Mouse (Mus musculus): ENCODE results near the gene Tmem236. TPM values are rescaled to one million over a fixed set of nuclear protein-coding genes. Genes with fewer than 3 reads are reported as not detected.

Tmem236 gene
- not detected in 2 replicates for polyA plus RNA-seq (2012; ENCODE audit: insufficient read depth, low replicate concordance)

DNA sequence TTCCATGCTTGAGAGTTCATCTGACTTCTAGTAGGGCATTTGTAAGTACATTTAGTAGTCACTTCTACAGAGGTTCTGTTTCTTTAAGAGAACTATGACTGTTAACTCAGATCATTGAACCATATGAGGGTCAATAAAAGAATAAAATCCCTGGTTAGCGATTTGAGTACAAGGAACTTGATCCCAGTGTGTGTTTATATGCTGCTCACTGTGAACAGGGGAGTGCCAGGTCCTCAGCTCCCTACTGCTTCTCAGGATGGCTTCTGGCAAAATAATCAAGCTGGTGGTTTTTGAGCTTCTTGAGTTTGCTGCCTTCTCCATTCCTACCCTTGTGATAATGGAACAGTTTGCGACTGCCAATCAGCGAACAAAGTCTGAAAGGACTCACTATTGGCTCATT lies at the start of gene Tmem236:
TSS of gene Tmem236 (plus strand) at position 190 of the 400 bp plus-strand sequence.
- Histone ChIP-seq H3K27me3 (replicated peaks) (no peaks in the 10 kb centered on the region), H3K9me3 (no peaks in the 10 kb centered on the region)
- TF ChIP-seq FLI1 (IDR thresholded peaks at IDR 0.05; ENCODE audit: low read length): no peak
- TF ChIP-seq GATA1 (IDR thresholded peaks at IDR 0.05; ENCODE audit: borderline replicate concordance, low read length): no peak

DNA sequence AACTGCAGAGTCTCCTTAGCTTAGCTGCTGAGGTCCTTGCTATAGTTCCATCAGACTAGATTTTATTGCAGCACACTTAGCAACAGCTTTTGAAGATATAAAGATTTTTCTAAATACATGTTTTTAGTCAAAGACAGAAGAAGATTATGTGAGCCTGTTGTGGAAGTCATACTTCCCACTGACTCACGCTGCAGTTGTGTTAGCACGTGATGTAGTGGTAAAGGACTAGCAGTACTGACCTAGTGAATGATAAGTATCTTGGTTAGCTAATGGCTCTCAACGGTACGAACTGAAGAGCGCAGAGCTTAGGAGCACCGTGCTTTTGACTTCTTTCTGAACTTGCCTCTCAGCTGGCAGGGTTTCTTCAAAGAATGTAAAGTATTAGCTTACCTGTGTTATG lies 47.9 kb upstream of the Tmem236 start:
- no peak overlapping the region for H3K4me3 ChIP-seq (replicated peaks)
- H3K36me3 ChIP-seq (replicated peaks; ENCODE audit: low read length): peaks cover 40% of the 10 kb centered on the region
- H3K4me1 ChIP-seq: peaks cover 13% of the 10 kb centered on the region
- no peaks in the 10 kb centered on the region for H3K9me3 ChIP-seq
- no peaks in the 10 kb centered on the region for H3K27me3 ChIP-seq (replicated peaks)
- TF ChIP-seq GATA1 (IDR thresholded peaks at IDR 0.05; ENCODE audit: borderline replicate concordance, low read length) (no peak), FLI1 (IDR thresholded peaks at IDR 0.05; ENCODE audit: low read length) (no peak)

More for the DNA sequence above, at the start of gene Tmem236:
- H3K36me3 ChIP-seq (replicated peaks; ENCODE audit: low read length): no peaks in the 10 kb centered on the region
- no peak within 1 kb of the TSS for H3K4me3 ChIP-seq (replicated peaks)
- H3K4me1 ChIP-seq: peaks cover 41% of the 10 kb centered on the region

DNA sequence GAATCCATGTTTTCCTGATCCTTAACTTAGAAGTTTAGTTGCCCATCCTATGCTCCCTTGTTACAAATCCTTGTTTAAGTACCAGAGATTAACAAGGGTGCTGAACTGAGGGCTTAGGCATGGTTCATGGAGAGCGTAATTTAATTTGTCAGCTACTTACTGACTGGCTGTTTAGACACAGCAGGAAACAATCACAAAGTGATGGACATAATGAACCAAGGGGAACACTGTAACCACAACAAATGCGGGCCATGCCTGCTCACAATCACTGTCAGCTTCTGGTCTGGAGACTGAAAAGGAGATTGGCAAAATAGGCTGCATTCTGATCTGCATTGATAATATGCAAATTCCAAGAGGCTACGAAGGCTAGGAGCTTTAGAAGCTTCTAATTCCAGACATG lies 46.7 kb upstream of the Tmem236 start:
- Histone ChIP-seq H3K4me3 (replicated peaks) (no peak overlapping the region), H3K9me3 (no peaks in the 10 kb centered on the region), H3K36me3 (replicated peaks; ENCODE audit: low read length) (peaks cover 52% of the 10 kb centered on the region), H3K4me1 (peaks cover 15% of the 10 kb centered on the region), H3K27me3 (replicated peaks) (no peaks in the 10 kb centered on the region)
- TF ChIP-seq FLI1 (IDR thresholded peaks at IDR 0.05; ENCODE audit: low read length) (no peak), GATA1 (IDR thresholded peaks at IDR 0.05; ENCODE audit: borderline replicate concordance, low read length) (no peak)

DNA sequence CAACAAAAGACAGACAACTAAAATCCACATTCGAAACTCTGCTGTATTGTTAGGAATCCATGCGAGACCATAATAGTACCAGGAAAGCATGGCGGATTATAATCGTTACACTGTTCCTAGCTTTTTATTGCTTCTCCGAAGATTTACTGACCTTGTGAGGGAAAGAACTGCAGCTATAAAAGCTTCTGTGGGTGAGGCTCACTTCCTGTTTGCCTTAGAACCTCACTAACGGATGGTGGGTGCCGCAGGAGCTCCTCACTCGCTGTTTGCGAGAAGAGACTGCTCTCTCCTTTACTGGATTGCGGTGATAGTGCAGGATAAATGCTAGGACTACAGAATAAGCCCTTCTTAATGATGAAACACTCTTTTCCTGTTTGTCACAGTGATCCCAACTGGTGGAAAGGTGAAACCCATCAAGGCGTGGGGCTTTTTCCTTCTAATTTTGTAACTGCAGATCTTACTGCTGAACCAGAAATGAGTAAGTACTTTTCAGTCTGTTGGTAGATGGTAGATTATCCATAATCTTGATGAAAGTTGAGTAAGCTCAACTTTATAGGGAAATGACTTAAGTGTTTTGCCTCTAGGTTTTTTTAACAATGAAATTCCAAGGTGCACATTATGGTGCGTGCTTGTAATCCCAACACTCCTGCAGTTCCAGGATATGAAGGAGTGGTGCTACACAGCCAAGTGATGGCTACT lies 43.5 kb upstream of the Tmem236 start:
- Histone ChIP-seq H3K9me3 (no peaks in the 10 kb centered on the region), H3K4me1 (peaks cover 15% of the 10 kb centered on the region), H3K4me3 (replicated peaks) (peak overlapping the region; percentile 67), H3K27me3 (replicated peaks) (no peaks in the 10 kb centered on the region), H3K36me3 (replicated peaks; ENCODE audit: low read length) (peaks cover 73% of the 10 kb centered on the region)
- TF ChIP-seq FLI1 (IDR thresholded peaks at IDR 0.05; ENCODE audit: low read length) (no peak), GATA1 (IDR thresholded peaks at IDR 0.05; ENCODE audit: borderline replicate concordance, low read length) (no peak)

DNA sequence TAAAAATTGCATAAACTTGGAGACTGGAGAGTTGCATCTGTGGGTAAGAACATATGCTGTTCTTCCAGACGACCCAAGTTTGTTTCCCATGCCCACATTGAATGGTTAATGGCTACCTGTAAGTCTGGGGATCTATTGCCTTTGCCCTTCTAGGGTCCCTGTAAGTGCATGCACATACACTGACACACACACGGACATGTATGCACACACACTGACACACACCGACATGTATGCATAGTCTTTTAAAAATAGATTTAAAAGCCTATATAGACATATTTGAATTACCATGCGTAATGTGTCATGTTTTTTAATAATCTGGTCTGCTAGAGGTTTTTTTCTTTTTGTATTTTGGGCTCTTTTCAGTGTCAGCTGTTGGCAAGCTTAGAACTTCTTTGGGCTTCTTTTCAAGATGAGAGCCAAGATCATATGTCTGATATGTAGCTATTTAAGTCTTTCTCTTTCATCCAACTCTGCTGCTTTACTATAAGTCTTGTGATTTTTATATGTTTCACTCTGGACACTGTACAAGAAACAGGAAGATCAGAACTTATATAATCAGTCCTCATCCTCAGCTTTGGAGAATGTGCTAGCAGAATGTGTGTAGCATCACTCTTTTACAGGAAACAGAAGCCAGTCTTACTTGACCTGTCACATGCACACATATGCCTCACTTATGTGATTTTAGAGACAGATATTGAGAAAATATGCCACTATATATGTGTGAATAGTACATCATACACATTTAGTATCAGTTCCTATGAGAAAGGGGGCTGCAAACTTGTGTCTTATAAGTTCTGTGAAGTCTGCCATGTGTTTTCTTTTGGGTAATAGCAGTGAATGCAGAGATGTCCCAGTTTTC lies 41.6 kb upstream of the Tmem236 start:
- H3K9me3 ChIP-seq: no peaks in the 10 kb centered on the region
- TF ChIP-seq FLI1 (IDR thresholded peaks at IDR 0.05; ENCODE audit: low read length): no peak
- no peak for TF ChIP-seq GATA1 (IDR thresholded peaks at IDR 0.05; ENCODE audit: borderline replicate concordance, low read length)
- H3K4me3 ChIP-seq (replicated peaks): no peak overlapping the region
- no peaks in the 10 kb centered on the region for H3K27me3 ChIP-seq (replicated peaks)
- peaks cover 76% of the 10 kb centered on the region for H3K36me3 ChIP-seq (replicated peaks; ENCODE audit: low read length)
- peaks cover 15% of the 10 kb centered on the region for H3K4me1 ChIP-seq

DNA sequence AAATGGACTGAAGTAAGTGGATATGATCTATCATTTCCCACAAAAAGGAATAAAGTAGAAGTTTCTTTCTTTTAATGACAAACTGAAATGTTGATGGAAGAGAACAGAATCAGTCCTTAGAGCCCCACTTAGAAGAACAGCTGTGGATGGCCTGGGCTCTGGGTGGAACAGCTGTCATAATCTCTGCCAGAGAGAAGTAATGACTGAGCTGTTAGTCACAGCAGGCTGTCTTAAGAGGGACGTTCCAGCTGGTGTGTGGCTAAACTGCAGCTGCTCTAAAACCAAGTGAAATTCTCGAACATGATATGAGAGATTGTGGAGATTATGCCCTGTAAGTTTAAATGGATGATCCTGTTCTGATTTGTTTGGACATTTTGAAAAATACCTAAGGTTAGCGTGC lies 37.4 kb upstream of the Tmem236 start:
- no peak for TF ChIP-seq GATA1 (IDR thresholded peaks at IDR 0.05; ENCODE audit: borderline replicate concordance, low read length)
- no peak for TF ChIP-seq FLI1 (IDR thresholded peaks at IDR 0.05; ENCODE audit: low read length)
- H3K36me3 ChIP-seq (replicated peaks; ENCODE audit: low read length): peaks cover 90% of the 10 kb centered on the region
- peaks cover 13% of the 10 kb centered on the region for H3K4me1 ChIP-seq
- H3K27me3 ChIP-seq (replicated peaks): no peaks in the 10 kb centered on the region
- no peaks in the 10 kb centered on the region for H3K9me3 ChIP-seq
- H3K4me3 ChIP-seq (replicated peaks): no peak overlapping the region

DNA sequence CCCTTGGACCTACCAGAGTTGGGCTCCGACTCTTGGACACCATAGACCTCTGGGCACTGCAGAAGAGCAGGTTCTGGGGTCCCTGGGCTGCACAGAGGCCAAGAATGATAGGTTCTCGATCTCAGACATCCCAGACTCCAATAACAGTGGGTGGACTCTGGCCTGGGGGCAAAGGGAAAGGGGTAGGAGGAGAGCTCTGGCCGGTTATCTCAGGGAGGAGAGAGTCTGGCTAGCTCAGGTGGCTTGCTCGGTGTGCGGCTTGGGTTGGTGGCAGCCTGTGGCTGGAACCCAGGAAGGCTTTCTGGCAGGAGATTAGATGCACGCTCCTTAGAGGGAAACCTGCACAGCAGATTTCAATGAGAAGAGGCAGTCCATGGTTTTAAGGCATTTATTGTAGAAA lies 34.7 kb upstream of the Tmem236 start:
- Histone ChIP-seq H3K4me1 (peaks cover 16% of the 10 kb centered on the region), H3K36me3 (replicated peaks; ENCODE audit: low read length) (peaks cover 90% of the 10 kb centered on the region), H3K9me3 (no peaks in the 10 kb centered on the region), H3K27me3 (replicated peaks) (no peaks in the 10 kb centered on the region), H3K4me3 (replicated peaks) (no peak overlapping the region)
- no peak for TF ChIP-seq GATA1 (IDR thresholded peaks at IDR 0.05; ENCODE audit: borderline replicate concordance, low read length)
- TF ChIP-seq FLI1 (IDR thresholded peaks at IDR 0.05; ENCODE audit: low read length): no peak

DNA sequence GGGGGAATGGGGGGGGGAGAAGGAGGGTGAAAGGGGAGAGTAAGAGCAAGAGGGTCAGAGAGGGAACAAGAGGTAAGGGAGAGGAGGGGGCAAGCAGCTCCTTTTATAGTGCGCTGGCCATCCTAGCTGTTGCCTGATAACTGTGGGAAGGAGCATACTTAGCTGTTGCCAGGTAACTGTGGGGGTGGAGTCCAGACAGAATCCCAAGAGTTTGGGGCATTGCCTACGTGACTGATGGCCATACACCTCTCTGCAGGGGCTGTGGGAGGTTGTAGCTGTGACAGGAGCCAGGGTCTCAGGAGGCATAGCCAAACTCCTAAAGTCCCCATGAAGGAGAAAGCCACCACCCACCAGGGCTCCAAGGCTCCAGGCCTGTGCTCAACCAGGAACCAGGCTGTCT lies 34.3 kb upstream of the Tmem236 start:
- peaks cover 20% of the 10 kb centered on the region for H3K4me1 ChIP-seq
- H3K4me3 ChIP-seq (replicated peaks): no peak overlapping the region
- peaks cover 92% of the 10 kb centered on the region for H3K36me3 ChIP-seq (replicated peaks; ENCODE audit: low read length)
- no peak for TF ChIP-seq GATA1 (IDR thresholded peaks at IDR 0.05; ENCODE audit: borderline replicate concordance, low read length)
- no peak for TF ChIP-seq FLI1 (IDR thresholded peaks at IDR 0.05; ENCODE audit: low read length)
- H3K9me3 ChIP-seq: no peaks in the 10 kb centered on the region
- no peaks in the 10 kb centered on the region for H3K27me3 ChIP-seq (replicated peaks)

DNA sequence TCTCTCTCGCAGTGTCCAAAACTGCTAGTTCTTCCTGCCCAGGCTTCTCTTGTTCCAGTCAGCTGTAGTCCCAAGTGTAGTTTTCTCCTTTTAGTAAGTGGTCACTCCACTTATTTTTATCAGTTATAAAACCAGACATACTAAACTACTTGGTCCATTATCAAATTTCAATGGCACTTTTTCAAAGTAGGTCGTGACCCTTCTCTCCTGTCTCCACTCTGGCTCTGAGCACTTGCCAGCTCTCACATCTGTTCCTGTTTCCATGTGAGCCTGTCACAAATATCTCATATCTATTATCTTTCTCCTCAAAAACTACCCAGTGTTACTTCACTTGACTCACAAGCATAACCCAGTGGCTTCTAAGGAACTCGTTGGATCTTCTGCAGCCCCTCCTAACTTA lies 29.0 kb upstream of the Tmem236 start:
- Histone ChIP-seq H3K4me3 (replicated peaks) (no peak overlapping the region), H3K36me3 (replicated peaks; ENCODE audit: low read length) (peaks cover 88% of the 10 kb centered on the region), H3K4me1 (peaks cover 11% of the 10 kb centered on the region), H3K9me3 (no peaks in the 10 kb centered on the region), H3K27me3 (replicated peaks) (no peaks in the 10 kb centered on the region)
- TF ChIP-seq GATA1 (IDR thresholded peaks at IDR 0.05; ENCODE audit: borderline replicate concordance, low read length) (no peak), FLI1 (IDR thresholded peaks at IDR 0.05; ENCODE audit: low read length) (no peak)

DNA sequence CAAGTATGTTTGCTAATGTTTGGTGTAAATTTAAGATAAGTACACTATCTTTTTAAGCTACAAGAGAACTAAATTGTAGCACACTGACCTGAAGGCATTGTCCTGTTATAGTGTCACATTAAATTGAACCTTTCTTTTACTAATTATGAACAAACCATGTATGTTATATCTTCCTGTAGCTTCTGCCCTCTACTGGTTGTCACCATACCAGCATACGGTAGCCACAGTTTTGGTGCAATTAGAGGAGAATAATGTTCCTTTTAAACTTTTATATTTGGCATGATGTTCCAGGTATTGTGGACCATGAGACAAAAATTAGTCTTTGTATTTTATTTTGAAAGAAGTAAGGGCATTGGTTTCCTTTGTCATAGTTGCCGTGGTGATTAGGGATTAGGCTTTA lies 27.4 kb upstream of the Tmem236 start:
- H3K9me3 ChIP-seq: no peaks in the 10 kb centered on the region
- peaks cover 14% of the 10 kb centered on the region for H3K4me1 ChIP-seq
- H3K36me3 ChIP-seq (replicated peaks; ENCODE audit: low read length): peaks cover 80% of the 10 kb centered on the region
- H3K27me3 ChIP-seq (replicated peaks): no peaks in the 10 kb centered on the region
- no peak overlapping the region for H3K4me3 ChIP-seq (replicated peaks)
- no peak for TF ChIP-seq FLI1 (IDR thresholded peaks at IDR 0.05; ENCODE audit: low read length)
- no peak for TF ChIP-seq GATA1 (IDR thresholded peaks at IDR 0.05; ENCODE audit: borderline replicate concordance, low read length)
